9 mouse cellular contexts compared by ENCODE assay signal in genomic region chr4:43874501-43874900, GRCm38 (mm10). TPM values are rescaled to one million over a fixed set of nuclear protein-coding genes. Genes with fewer than 3 reads are reported as not detected.
A peak's percentile ranks its signal among the peaks of the same experiment; 100 is the strongest.
DNase-seq lines count a peak whose midpoint lies in the region; ATAC-seq lines count a peak whose summit lies in the region.
"Had no signal": no experiment of that assay in that cellular context is flagged by ENCODE, and none has a peak within 500 bp of the region (broad histone marks: within the 10 kb centered on the region; RNA-seq: fewer than 3 reads in every experiment).

No protein-coding gene starts in this region.

- H3K4me3 ChIP-seq in kidney, embryonic 16.5 days (ENCODE audit: low read length), result peak overlapping the region; percentile 70
- peak overlapping the region; percentile 93; the same call in 1 of the 2 replicates for H3K4me3 ChIP-seq in forebrain, embryonic 12.5 days (replicated peaks)
- peak overlapping the region; percentile 88 for H3K4me3 ChIP-seq in limb, embryonic 13.5 days

- H3K27me3 ChIP-seq in kidney, embryonic 16.5 days (ENCODE audit: insufficient read depth, low read length), result no peaks in the 10 kb centered on the region
- H3K27me3 ChIP-seq in forebrain, embryonic 12.5 days, result 0 out of 2 replicates have a peak, but pooled peaks cover 5% of the 10 kb centered on the region
- H3K27me3 ChIP-seq in limb, embryonic 13.5 days, result no peaks in the 10 kb centered on the region

- no peak overlapping the region for H3K27ac ChIP-seq in kidney, embryonic 16.5 days (ENCODE audit: low read length)
- 0 out of 2 replicates have a peak overlapping the region, but pooled peaks have one; percentile 68 for H3K27ac ChIP-seq in forebrain, embryonic 12.5 days
- H3K27ac ChIP-seq in limb, embryonic 13.5 days, result no peak overlapping the region

- H3K4me2 ChIP-seq in kidney, embryonic 16.5 days (replicated peaks; ENCODE audit: low read depth, low read length), result peak overlapping the region; percentile 90
- H3K4me2 ChIP-seq in forebrain, embryonic 12.5 days, result peak overlapping the region; percentile 96
- H3K4me2 ChIP-seq in limb, embryonic 13.5 days (replicated peaks), result peak overlapping the region; percentile 90

- DNase-seq in kidney, adult 8-10 months, result no peak
- DNase-seq in retina, postnatal 1 day, result peak; percentile 44
- DNase-seq in spleen, postnatal 14 days (ENCODE audit: low spot score in 2 of 2), result no peak
- DNase-seq in cerebellum, adult 11 months, result no peak
- DNase-seq in layer of hippocampus, adult 9-10 months (ENCODE audit: low spot score), result no peak

- no peaks in the 10 kb centered on the region for H3K9me3 ChIP-seq in kidney, embryonic 16.5 days (ENCODE audit: low read length)
- H3K9me3 ChIP-seq in forebrain, embryonic 12.5 days, result no peaks in the 10 kb centered on the region
- H3K9me3 ChIP-seq in limb, embryonic 13.5 days, result no peaks in the 10 kb centered on the region

- H3K36me3 ChIP-seq in kidney, embryonic 16.5 days (ENCODE audit: insufficient read depth, low read length), result no peaks in the 10 kb centered on the region
- H3K36me3 ChIP-seq in forebrain, embryonic 12.5 days (replicated peaks), result no peaks in the 10 kb centered on the region
- H3K36me3 ChIP-seq in limb, embryonic 13.5 days, result no peaks in the 10 kb centered on the region
- H3K36me3 ChIP-seq: G1E had no signal

- WGBS in kidney, embryonic 16.5 days, result 34% methylated on average over 7 of the region's 7 CpGs
- 41% methylated on average over 7 of the region's 7 CpGs for WGBS in forebrain, embryonic 12.5 days
- WGBS in limb, embryonic 13.5 days, result 41% methylated on average over 7 of the region's 7 CpGs

- H3K4me1 ChIP-seq in kidney, embryonic 16.5 days (ENCODE audit: insufficient read depth, low read length), result peaks cover 14% of the 10 kb centered on the region
- peaks cover 31% of the 10 kb centered on the region for H3K4me1 ChIP-seq in forebrain, embryonic 12.5 days
- H3K4me1 ChIP-seq in limb, embryonic 13.5 days, result peaks cover 33% of the 10 kb centered on the region

- H3K9ac ChIP-seq in kidney, embryonic 16.5 days (replicated peaks; ENCODE audit: low read length), result peak overlapping the region; percentile 87; the same call in 1 of the 2 replicates
- peak overlapping the region; percentile 84; the same call in 1 of the 2 replicates for H3K9ac ChIP-seq in forebrain, embryonic 12.5 days
- peak overlapping the region; percentile 86 for H3K9ac ChIP-seq in limb, embryonic 13.5 days

- no peak for ATAC-seq in kidney, embryonic 16.5 days (ENCODE audit: low FRiP score, low TSS enrichment)
- no peak for ATAC-seq in forebrain, embryonic 12.5 days (ENCODE audit: low FRiP score)
- ATAC-seq in limb, embryonic 13.5 days (ENCODE audit: low FRiP score, low read depth), result no peak

RNA-seq across cellular contexts. Expression of gene Reck, which starts 0.8 kb away (rescaled TPM):
- polyA plus RNA-seq in kidney, embryonic 16.5 days (2015; fragmentation: Nextera tagmentation; extraction: Ambion mirVana), result 27.2 and 28.5 TPM in 2 replicates
- 8.9 and 11.3 TPM in 2 replicates for polyA plus RNA-seq in forebrain, embryonic 12.5 days (2016; fragmentation: Nextera tagmentation; extraction: Ambion mirVana)
- polyA plus RNA-seq in limb, embryonic 13.5 days (2015; fragmentation: Nextera tagmentation; extraction: Ambion mirVana), result 35.7 and 36.3 TPM in 2 replicates

RNA-seq across cellular contexts. Expression of gene Olfr155, which starts 23.1 kb away (rescaled TPM):
- not detected in 2 replicates for polyA plus RNA-seq in kidney, embryonic 16.5 days (2015; fragmentation: Nextera tagmentation; extraction: Ambion mirVana)
- polyA plus RNA-seq in forebrain, embryonic 12.5 days (2016; fragmentation: Nextera tagmentation; extraction: Ambion mirVana), result not detected in 2 replicates
- not detected in 2 replicates for polyA plus RNA-seq in limb, embryonic 13.5 days (2015; fragmentation: Nextera tagmentation; extraction: Ambion mirVana)
- polyA plus RNA-seq: G1E had no signal

RNA-seq across cellular contexts. Expression of gene Olfr157, which starts 34.5 kb away (rescaled TPM):
- polyA plus RNA-seq in kidney, embryonic 16.5 days (2015; fragmentation: Nextera tagmentation; extraction: Ambion mirVana), result not detected in 2 replicates
- not detected in 2 replicates for polyA plus RNA-seq in forebrain, embryonic 12.5 days (2016; fragmentation: Nextera tagmentation; extraction: Ambion mirVana)
- not detected in 2 replicates for polyA plus RNA-seq in limb, embryonic 13.5 days (2015; fragmentation: Nextera tagmentation; extraction: Ambion mirVana)
- polyA plus RNA-seq: G1E had no signal

RNA-seq across cellular contexts. Expression of gene Olfr156, which starts 50.8 kb away (rescaled TPM):
- polyA plus RNA-seq in kidney, embryonic 16.5 days (2015; fragmentation: Nextera tagmentation; extraction: Ambion mirVana), result not detected in 2 replicates
- polyA plus RNA-seq in forebrain, embryonic 12.5 days (2016; fragmentation: Nextera tagmentation; extraction: Ambion mirVana), result not detected in 2 replicates
- polyA plus RNA-seq in limb, embryonic 13.5 days (2015; fragmentation: Nextera tagmentation; extraction: Ambion mirVana), result 0.18 and 0.20 TPM in 2 replicates
- polyA plus RNA-seq: G1E had no signal
